Mouse (Mus musculus): ENCODE data around the gene Btg1-ps2. TPM values are rescaled to one million over a fixed set of nuclear protein-coding genes. Genes with fewer than 3 reads are reported as not detected.
A peak's percentile ranks its signal among the peaks of the same experiment; 100 is the strongest.
"Not testable (repeated sequence)": the region's sequence is repeated elsewhere in the genome, so short reads cannot be mapped to it uniquely, and the experiment has no call there.

Gene Btg1-ps2
- total RNA-seq (2021) (not detected), polyA plus RNA-seq (2012; rRNA removed) (0.51 TPM in 1 of 2 replicates, not detected in the other)
- long read RNA-seq: 0 reads

GRCm38 (mm10) chrX:38043014-38043413 is at the start of gene Btg1-ps2:
Gene Btg1-ps2 (minus strand): TSS chrX:38043114.
- not testable (repeated sequence) for DNase-seq

- DNase-seq: no peak
These were observed 42.1 kb upstream of the Btg1-ps2 start, which contains the start of gene Rhox11 for GRCm38 (mm10) chrX:38085041-38085440. Gene Rhox11 (minus strand): TSS chrX:38085141.

DNA sequence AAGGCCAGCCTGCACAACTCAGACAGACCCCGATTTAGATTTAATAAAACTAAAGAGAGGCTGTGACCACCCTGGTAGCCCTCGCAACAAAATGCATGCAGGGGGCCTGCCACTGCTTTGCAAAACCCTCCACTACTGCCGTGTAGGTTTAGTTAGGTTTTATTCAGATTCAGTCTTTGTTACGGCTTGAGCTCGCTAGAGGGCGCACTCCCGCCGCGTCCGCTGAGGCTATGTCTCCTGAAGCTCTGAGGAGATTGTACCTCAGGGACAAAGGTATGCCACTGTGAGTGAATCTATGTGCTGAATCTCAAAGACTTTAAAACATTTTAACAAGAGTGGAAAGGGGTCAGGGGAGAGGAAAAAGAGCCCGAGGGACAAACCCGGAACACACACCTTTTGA is 41.3 kb upstream of the Btg1-ps2 start:
- DNase-seq: peak; percentile 52

GRCm38 (mm10) chrX:38066175-38066574 is 23.3 kb upstream of the Btg1-ps2 start, which contains the start of gene Rhox10:
Gene Rhox10 (plus strand): TSS chrX:38066475.
- DNase-seq: no peak

DNA sequence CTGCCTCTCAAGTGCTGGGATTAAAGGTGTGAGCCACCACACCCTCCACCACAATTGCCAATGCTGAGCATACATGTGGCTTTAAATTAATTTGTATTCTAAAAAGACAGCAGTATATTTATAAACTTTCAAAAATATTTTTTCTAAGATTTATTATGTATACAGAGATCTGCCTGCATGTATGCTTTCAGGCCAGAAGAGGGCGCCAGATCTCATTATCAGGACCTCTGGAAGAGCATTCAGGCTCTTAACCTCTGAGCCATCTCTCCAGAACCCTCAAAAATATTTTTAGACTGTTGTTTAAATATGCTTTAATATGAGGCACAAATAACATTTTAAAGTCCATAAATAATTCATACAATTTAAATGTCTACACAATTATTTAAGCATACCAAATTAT is 18.6 kb upstream of the Btg1-ps2 start:
- no peak for DNase-seq

DNA sequence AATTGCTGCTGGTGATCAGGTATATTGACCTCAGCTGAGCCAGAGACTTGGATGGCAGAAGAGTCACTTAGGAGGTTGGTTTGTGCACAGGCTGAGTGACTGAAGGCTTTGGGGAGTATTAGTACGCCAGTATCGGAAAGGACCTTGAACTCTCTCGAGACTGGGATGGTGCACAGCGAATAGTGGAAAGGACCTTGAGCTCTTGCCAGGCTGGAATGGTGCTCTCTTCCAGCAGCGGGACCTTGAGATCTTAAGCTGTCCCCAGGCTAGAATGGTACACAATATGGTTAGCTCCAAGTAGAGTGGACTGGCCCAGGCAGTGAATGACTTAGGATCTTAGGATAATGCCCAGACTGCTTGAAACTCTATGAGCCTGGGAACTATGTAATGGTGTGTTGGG is 3.2 kb downstream of the Btg1-ps2 start:
- DNase-seq: peak; percentile 54

GRCm38 (mm10) chrX:38033841-38034240 is 9.1 kb downstream of the Btg1-ps2 start:
- no peak for DNase-seq

- not testable (repeated sequence) for DNase-seq
These were observed 24.3 kb downstream of the Btg1-ps2 start, which contains the start of gene Btg1-ps1 for GRCm38 (mm10) chrX:38018597-38018996. Gene Btg1-ps1 (minus strand): TSS chrX:38018815.

DNA sequence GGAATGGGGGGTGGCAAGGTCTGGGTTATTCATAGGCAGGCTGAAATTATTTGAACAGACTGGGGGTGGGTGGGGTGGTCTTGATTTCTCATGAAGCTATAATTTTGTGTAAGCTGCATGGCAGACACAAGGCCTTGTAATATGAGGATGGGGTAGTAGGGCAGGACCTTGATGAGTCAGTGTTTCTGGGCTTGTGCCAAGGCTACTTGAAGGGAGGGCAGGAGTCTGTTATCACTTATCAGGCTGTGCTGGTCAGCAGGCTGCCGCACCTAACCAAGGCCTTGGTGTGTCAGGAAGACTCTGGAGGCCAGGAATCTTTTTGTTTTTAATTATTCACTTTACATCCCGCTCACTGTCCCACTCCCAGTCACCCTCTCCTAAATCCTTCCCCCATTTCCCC is 34.2 kb downstream of the Btg1-ps2 start:
- DNase-seq: peak; percentile 64

Other genes with a start within 250 kb of the Btg1-ps2 start
- not detected for gene Rhox5, start 238.3 kb downstream of the Btg1-ps2 start, total RNA-seq (2021)
- not detected in 2 replicates for gene Rhox5, start 238.3 kb downstream of the Btg1-ps2 start, polyA plus RNA-seq (2012; rRNA removed)
- gene Rhox6, start 216.2 kb downstream of the Btg1-ps2 start, total RNA-seq (2021): not detected
- gene Rhox6, start 216.2 kb downstream of the Btg1-ps2 start, polyA plus RNA-seq (2012; rRNA removed): not detected in 2 replicates
- not detected for gene Rhox7a, start 211.4 kb downstream of the Btg1-ps2 start, total RNA-seq (2021)
- not detected in 2 replicates for gene Rhox7a, start 211.4 kb downstream of the Btg1-ps2 start, polyA plus RNA-seq (2012; rRNA removed)
- not detected for gene Rhox8, start 164.2 kb downstream of the Btg1-ps2 start, total RNA-seq (2021)
- not detected in 2 replicates for gene Rhox8, start 164.2 kb downstream of the Btg1-ps2 start, polyA plus RNA-seq (2012; rRNA removed)
- not detected for gene Rhox7b, start 145.9 kb downstream of the Btg1-ps2 start, total RNA-seq (2021)
- gene Rhox7b, start 145.9 kb downstream of the Btg1-ps2 start, polyA plus RNA-seq (2012; rRNA removed): not detected in 2 replicates
- gene Rhox9, start 141.3 kb downstream of the Btg1-ps2 start, total RNA-seq (2021): not detected
- not detected in 2 replicates for gene Rhox9, start 141.3 kb downstream of the Btg1-ps2 start, polyA plus RNA-seq (2012; rRNA removed)
- not detected for gene Btg1-ps1, start 24.3 kb downstream of the Btg1-ps2 start, total RNA-seq (2021)
- not detected in 2 replicates for gene Btg1-ps1, start 24.3 kb downstream of the Btg1-ps2 start, polyA plus RNA-seq (2012; rRNA removed)
- gene Rhox10, start 23.4 kb upstream of the Btg1-ps2 start, total RNA-seq (2021): not detected
- not detected in 2 replicates for gene Rhox10, start 23.4 kb upstream of the Btg1-ps2 start, polyA plus RNA-seq (2012; rRNA removed)
- not detected for gene Rhox11, start 42.0 kb upstream of the Btg1-ps2 start, total RNA-seq (2021)
- not detected in 2 replicates for gene Rhox11, start 42.0 kb upstream of the Btg1-ps2 start, polyA plus RNA-seq (2012; rRNA removed)
- gene Rhox12, start 67.8 kb upstream of the Btg1-ps2 start, total RNA-seq (2021): not detected
- not detected in 2 replicates for gene Rhox12, start 67.8 kb upstream of the Btg1-ps2 start, polyA plus RNA-seq (2012; rRNA removed)
- not detected for gene Rhox13, start 78.1 kb upstream of the Btg1-ps2 start, total RNA-seq (2021)
- not detected in 2 replicates for gene Rhox13, start 78.1 kb upstream of the Btg1-ps2 start, polyA plus RNA-seq (2012; rRNA removed)
- gene Zbtb33, start 146.7 kb upstream of the Btg1-ps2 start, total RNA-seq (2021): 10 to 100 TPM; 24.7 to 37.7 TPM
- gene Zbtb33, start 146.7 kb upstream of the Btg1-ps2 start, polyA plus RNA-seq (2012; rRNA removed): 1.5 and 1.9 TPM in 2 replicates
- gene Tmem255a, start 209.3 kb upstream of the Btg1-ps2 start, total RNA-seq (2021): 10 to 100 TPM; 22.3 to 32.6 TPM
- 9.1 and 16.4 TPM in 2 replicates for gene Tmem255a, start 209.3 kb upstream of the Btg1-ps2 start, polyA plus RNA-seq (2012; rRNA removed)